10 mouse cellular contexts compared by ENCODE assay signal in the genomic region with DNA sequence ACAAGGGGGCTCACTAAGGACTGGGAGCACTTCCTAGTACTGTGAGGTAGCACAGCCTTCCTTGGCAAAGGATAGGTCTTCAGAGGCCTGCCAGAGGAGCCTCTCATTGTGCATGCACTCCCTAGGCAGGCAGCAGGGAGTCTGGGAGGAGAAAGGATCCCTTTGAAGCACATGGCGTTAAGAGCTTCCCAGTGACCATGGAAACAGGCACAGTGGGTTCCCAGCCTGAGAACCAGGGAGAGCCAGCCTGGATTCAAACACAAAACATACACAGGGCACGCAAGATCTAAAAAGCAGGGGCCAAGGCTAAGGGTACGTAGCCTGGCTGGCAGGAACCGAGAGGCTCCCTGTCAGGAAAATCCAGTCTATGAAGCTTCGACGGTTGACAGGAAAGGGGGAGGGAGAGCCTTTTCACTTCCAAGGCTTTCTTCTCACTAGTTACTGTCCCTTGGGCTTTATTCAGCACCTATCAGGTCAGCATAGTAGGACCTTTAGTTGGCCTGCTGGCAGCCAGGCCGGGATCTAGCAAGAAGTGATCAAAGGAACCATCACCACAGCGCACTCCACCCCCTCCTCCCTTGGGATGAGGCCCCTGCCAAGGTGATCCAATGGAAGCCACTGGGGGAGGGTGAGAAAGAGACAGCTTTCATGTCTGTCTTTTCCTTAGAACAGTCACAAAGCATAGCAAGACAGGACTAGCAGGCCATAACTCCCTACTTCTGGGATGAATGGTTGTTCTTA. TPM values are rescaled to one million over a fixed set of nuclear protein-coding genes. Genes with fewer than 3 reads are reported as not detected.
DNase-seq lines count a peak whose midpoint lies in the region; ATAC-seq and TF ChIP-seq lines count a peak whose summit lies in the region.
"Had no signal": no experiment of that assay in that cellular context is flagged by ENCODE, and none has a peak within 500 bp of the region (broad histone marks: within the 10 kb centered on the region; RNA-seq: fewer than 3 reads in every experiment).

No protein-coding gene starts in this region.

- 4% methylated on average over 8 of the region's 8 CpGs for WGBS in forebrain, embryonic 14.5 days

- H3K4me2 ChIP-seq in forebrain, embryonic 14.5 days (ENCODE audit: low read length) = no peak overlapping the region
- H3K4me2 ChIP-seq: limb, embryonic 12.5 days; stomach, embryonic 15.5 days had no signal

- H3K9me3 ChIP-seq in ES-E14 (ENCODE audit: control insufficient read depth, insufficient read depth, low read depth, low read length) = no peaks in the 10 kb centered on the region
- no peaks in the 10 kb centered on the region for H3K9me3 ChIP-seq in forebrain, embryonic 14.5 days (replicated peaks; ENCODE audit: control insufficient read depth, low read length)
- H3K9me3 ChIP-seq: limb, embryonic 12.5 days; stomach, embryonic 15.5 days had no signal

- H3K4me3 ChIP-seq in ES-E14 (ENCODE audit: insufficient read depth in 1 of 2, low read depth in 1 of 2, low read length in 2 of 2, poor library complexity in 1 of 2, severe bottlenecking in 1 of 2) = no peak overlapping the region
- no peak overlapping the region for H3K4me3 ChIP-seq in forebrain, embryonic 14.5 days (ENCODE audit: low read depth, low read length)
- H3K4me3 ChIP-seq: limb, embryonic 12.5 days; stomach, embryonic 15.5 days had no signal

- no peak overlapping the region for H3K27ac ChIP-seq in ES-E14 (ENCODE audit: insufficient read depth, low read depth, low read length, poor library complexity, severe bottlenecking)
- H3K27ac ChIP-seq in forebrain, embryonic 14.5 days (ENCODE audit: low read depth, low read length) = peak overlapping the region; percentile 52
- H3K27ac ChIP-seq: limb, embryonic 12.5 days; stomach, embryonic 15.5 days had no signal

- H3K27me3 ChIP-seq in forebrain, embryonic 14.5 days (replicated peaks; ENCODE audit: control insufficient read depth, insufficient read depth, low read length) = no peaks in the 10 kb centered on the region
- H3K27me3 ChIP-seq: limb, embryonic 12.5 days; stomach, embryonic 15.5 days had no signal

- peaks cover 5% of the 10 kb centered on the region; the same call in 1 of the 2 replicates for H3K36me3 ChIP-seq in ES-E14 (ENCODE audit: control insufficient read depth, insufficient read depth, low read length, poor library complexity, severe bottlenecking)
- no peaks in the 10 kb centered on the region for H3K36me3 ChIP-seq in forebrain, embryonic 14.5 days (ENCODE audit: control insufficient read depth, insufficient read depth, low read length)
- H3K36me3 ChIP-seq: limb, embryonic 12.5 days; stomach, embryonic 15.5 days had no signal

- peak; percentile 25 for DNase-seq in ES-E14 (ENCODE audit: low read depth, low spot score)
- peak; percentile 68 for DNase-seq in ZHBTc4 (ENCODE audit: low read depth, low spot score)
- DNase-seq in forebrain, embryonic 14.5 days (ENCODE audit: low spot score) = peak; percentile 89
- peak; percentile 39 for DNase-seq in left cerebral cortex, adult 11 months (ENCODE audit: low spot score)
- DNase-seq in neural tube, embryonic 10.5 days (ENCODE audit: extremely low spot score, low spot score) = peak; percentile 39
- DNase-seq in spleen, postnatal 10 days (ENCODE audit: low spot score in 2 of 2) = no peak
- DNase-seq in thymus, postnatal 4 days = no peak

- H3K9ac ChIP-seq in ES-E14 (ENCODE audit: insufficient read depth, low read depth, low read length, poor library complexity, severe bottlenecking) = no peak overlapping the region
- H3K9ac ChIP-seq in forebrain, embryonic 14.5 days (ENCODE audit: low read length) = no peak overlapping the region
- H3K9ac ChIP-seq: limb, embryonic 12.5 days; stomach, embryonic 15.5 days had no signal

- in situ Hi-C loops in ES-E14 (cut with MboI; ENCODE audit: low sequenced_read_pairs in 2 of 2, unreplicated experiment in 2 of 2) = no loop called here

- H3K4me1 ChIP-seq in ES-E14 (ENCODE audit: control insufficient read depth in 2 of 2, insufficient read depth in 2 of 2, low read length in 2 of 2, poor library complexity in 1 of 2) = peaks cover 0 to 11% of the 10 kb centered on the region in 2 experiments; a peak in 3 of 4 replicates
- H3K4me1 ChIP-seq in forebrain, embryonic 14.5 days (ENCODE audit: control insufficient read depth, insufficient read depth, low read length) = peaks cover 38% of the 10 kb centered on the region

- peak; percentile 89 for ATAC-seq in forebrain, embryonic 14.5 days
- ATAC-seq in megakaryocyte-erythroid progenitor cell, adult 5-6 weeks (replicated peaks; ENCODE audit: low FRiP score, low TSS enrichment, poor library complexity, severe bottlenecking) = no peak

TF ChIP-seq in ES-E14, 5 proteins besides CTCF, POLR2A, EP300 and RAD21:
- TF ChIP-seq HCFC1 (IDR thresholded peaks at IDR 0.05; ENCODE audit: borderline replicate concordance, insufficient read depth, low read length) = no peak
- no peak for TF ChIP-seq ZC3H11A (IDR thresholded peaks at IDR 0.05; ENCODE audit: borderline replicate concordance, low read depth, low read length)
- TF ChIP-seq ZNF384 (IDR thresholded peaks at IDR 0.05; ENCODE audit: low read depth, low read length) = no peak
- TF ChIP-seq MAFK (IDR thresholded peaks at IDR 0.05; ENCODE audit: insufficient read depth, low read depth, low read length) = no peak
- no peak for TF ChIP-seq CHD2 (IDR thresholded peaks at IDR 0.05; ENCODE audit: low read depth, low read length)

RNA-seq across cellular contexts. Expression of a gene that starts 56.8 kb away (rescaled TPM):
- total RNA-seq in ES-E14 (2012; rRNA removed) = 17.9 and 24.3 TPM in 2 replicates
- 2.6 and 3.3 TPM in 2 replicates for polyA plus RNA-seq in forebrain, embryonic 14.5 days (2014; fragmentation: Nextera tagmentation; extraction: Ambion mirVana)
- 1.1 and 3.0 TPM in 2 replicates for total RNA-seq in megakaryocyte-erythroid progenitor cell, adult 5-6 weeks (2014; fragmentation: Nextera tagmentation)
- total RNA-seq in megakaryocyte-erythroid progenitor cell, adult 5-6 weeks (2017) = 1.1 and 2.1 TPM in 2 replicates

Comparison
In these comparisons a context has a peak if more than half of its experiments do, and no peak if none do; other contexts are left out.
1. DNase-seq: peak in ES-E14 (single experiment), ZHBTc4 (single experiment), forebrain, embryonic 14.5 days (single experiment), left cerebral cortex, adult 11 months (single experiment) and neural tube, embryonic 10.5 days (single experiment); none in spleen, postnatal 10 days (0 of 2) and thymus, postnatal 4 days (single experiment).